Mouse (Mus musculus): Measurements from ENCODE around the gene Fbxl17. TPM values are rescaled to one million over a fixed set of nuclear protein-coding genes. Genes with fewer than 3 reads are reported as not detected.

Fbxl17 gene
- polyA plus RNA-seq, 1 experiment from 2014 or later = 3.3 TPM

DNA sequence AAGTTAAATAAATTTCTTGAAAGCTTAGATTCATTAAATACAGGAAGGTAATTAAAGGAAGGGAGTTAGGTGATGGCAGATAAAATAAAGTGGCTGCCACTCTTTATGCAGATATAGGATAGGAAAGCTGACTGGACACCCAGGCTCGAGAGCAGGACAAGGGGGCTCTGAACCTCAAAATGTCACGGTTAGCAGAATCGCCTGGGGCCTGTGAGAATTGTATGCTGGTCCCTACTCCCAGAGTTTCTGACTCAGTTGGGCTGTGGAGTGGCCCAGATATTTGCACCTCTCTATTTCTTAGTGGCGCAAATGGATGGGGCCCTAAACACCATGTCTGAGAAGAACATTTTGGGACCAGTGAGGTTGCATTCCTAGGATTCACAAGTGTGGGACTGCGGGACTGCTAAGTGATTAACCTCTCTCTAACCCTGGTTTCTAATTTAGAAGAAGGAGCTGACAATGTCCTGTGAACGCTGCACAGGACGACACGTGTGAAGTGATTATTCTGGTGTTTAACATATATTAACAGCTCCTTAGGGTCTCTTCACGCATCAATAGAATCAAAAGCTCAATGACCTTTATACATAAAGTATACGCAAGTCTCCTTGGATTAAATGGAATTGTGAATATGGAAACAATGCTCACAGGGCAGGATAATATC is 314.8 kb downstream of the Fbxl17 start:
- 81% methylated on average over 10 of the region's 10 CpGs for WGBS (ENCODE audit: insufficient replicate concordance)
- no peak for ATAC-seq
- TF ChIP-seq EP300 (IDR thresholded peaks at IDR 0.05; ENCODE audit: low read depth) (no peak), CTCF (IDR thresholded peaks at IDR 0.05; ENCODE audit: low read depth) (no peak)

DNA sequence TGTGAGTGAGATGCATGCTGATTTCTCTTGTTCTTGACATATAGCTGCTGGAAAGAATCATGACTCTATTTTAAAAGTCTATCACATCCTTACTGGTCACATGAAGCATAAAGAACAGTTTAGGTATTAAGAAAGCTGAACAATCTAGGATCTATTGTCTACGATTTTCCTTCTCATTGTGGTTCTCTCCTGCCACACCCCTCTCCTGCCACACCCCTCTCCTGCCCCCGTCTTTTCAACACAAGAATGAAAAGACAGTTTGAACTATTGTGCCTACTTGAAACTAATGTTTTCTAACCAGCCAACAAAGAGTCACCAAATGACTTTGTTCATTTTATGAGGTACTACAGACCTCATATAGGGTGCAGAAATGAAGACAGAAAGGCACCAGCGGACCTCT is 316.4 kb downstream of the Fbxl17 start:
- Histone ChIP-seq H3K27ac (ENCODE audit: low read depth) (no peak overlapping the region), H3K4me1 (ENCODE audit: insufficient read depth) (no peaks in the 10 kb centered on the region), H3K4me3 (ENCODE audit: low read depth, low read length) (no peak overlapping the region), H3K36me3 (replicated peaks; ENCODE audit: insufficient read depth, low read length) (no peaks in the 10 kb centered on the region), H3K9ac (replicated peaks) (no peak overlapping the region), H3K9me3 (ENCODE audit: low read length) (no peaks in the 10 kb centered on the region), H3K27me3 (ENCODE audit: insufficient read depth, low read length) (no peaks in the 10 kb centered on the region), H3K4me2 (ENCODE audit: low read depth, low read length) (no peak overlapping the region)
- ATAC-seq (no peak), DNase-seq (no peak)
- TF ChIP-seq EP300 (IDR thresholded peaks at IDR 0.05; ENCODE audit: low read depth) (no peak), CTCF (IDR thresholded peaks at IDR 0.05; ENCODE audit: low read depth) (no peak)
- WGBS (ENCODE audit: insufficient replicate concordance) = 62% methylated on average over 3 of the region's 3 CpGs

More for the DNA sequence above, 314.8 kb downstream of the Fbxl17 start:
- H3K27me3 ChIP-seq (ENCODE audit: insufficient read depth, low read length) = no peaks in the 10 kb centered on the region
- DNase-seq = no peak
- no peak overlapping the region for H3K9ac ChIP-seq (replicated peaks)
- H3K27ac ChIP-seq (ENCODE audit: low read depth) = no peak overlapping the region
- H3K4me1 ChIP-seq (ENCODE audit: insufficient read depth) = peaks cover 2% of the 10 kb centered on the region; the same call in 1 of the 2 replicates
- no peaks in the 10 kb centered on the region for H3K36me3 ChIP-seq (replicated peaks; ENCODE audit: insufficient read depth, low read length)
- no peak overlapping the region for H3K4me3 ChIP-seq (ENCODE audit: low read depth, low read length)
- no peaks in the 10 kb centered on the region for H3K9me3 ChIP-seq (ENCODE audit: low read length)
- H3K4me2 ChIP-seq (ENCODE audit: low read depth, low read length) = no peak overlapping the region

DNA sequence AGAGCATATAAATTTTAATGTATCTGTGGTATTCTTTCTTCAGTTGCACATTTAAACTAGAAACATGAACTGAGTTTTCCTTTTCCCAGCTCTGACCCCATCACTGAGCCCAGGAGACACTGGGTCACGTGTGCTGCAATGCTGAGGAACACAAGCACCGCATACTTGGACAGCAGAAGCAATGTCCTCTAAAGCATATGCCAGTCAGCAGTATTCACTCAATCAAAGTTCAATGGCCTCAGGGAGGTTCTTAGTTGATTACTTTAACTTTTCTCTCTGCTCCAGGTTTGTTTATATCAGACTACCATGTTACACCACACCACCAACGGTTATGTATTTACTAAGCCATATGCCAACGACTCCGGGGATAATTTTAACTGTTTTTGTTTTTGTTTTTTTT is 318.2 kb downstream of the Fbxl17 start:
- H3K9ac ChIP-seq (replicated peaks) = no peak overlapping the region
- no peak overlapping the region for H3K4me3 ChIP-seq (ENCODE audit: low read depth, low read length)
- no peaks in the 10 kb centered on the region for H3K9me3 ChIP-seq (ENCODE audit: low read length)
- no peaks in the 10 kb centered on the region for H3K36me3 ChIP-seq (replicated peaks; ENCODE audit: insufficient read depth, low read length)
- WGBS (ENCODE audit: insufficient replicate concordance) = 73% methylated on average over 5 of the region's 5 CpGs
- DNase-seq (no peak), ATAC-seq (no peak)
- H3K27ac ChIP-seq (ENCODE audit: low read depth) = no peak overlapping the region
- no peak for TF ChIP-seq EP300 (IDR thresholded peaks at IDR 0.05; ENCODE audit: low read depth)
- no peak for TF ChIP-seq CTCF (IDR thresholded peaks at IDR 0.05; ENCODE audit: low read depth)
- no peaks in the 10 kb centered on the region for H3K27me3 ChIP-seq (ENCODE audit: insufficient read depth, low read length)
- H3K4me1 ChIP-seq (ENCODE audit: insufficient read depth) = no peaks in the 10 kb centered on the region
- no peak overlapping the region for H3K4me2 ChIP-seq (ENCODE audit: low read depth, low read length)

DNA sequence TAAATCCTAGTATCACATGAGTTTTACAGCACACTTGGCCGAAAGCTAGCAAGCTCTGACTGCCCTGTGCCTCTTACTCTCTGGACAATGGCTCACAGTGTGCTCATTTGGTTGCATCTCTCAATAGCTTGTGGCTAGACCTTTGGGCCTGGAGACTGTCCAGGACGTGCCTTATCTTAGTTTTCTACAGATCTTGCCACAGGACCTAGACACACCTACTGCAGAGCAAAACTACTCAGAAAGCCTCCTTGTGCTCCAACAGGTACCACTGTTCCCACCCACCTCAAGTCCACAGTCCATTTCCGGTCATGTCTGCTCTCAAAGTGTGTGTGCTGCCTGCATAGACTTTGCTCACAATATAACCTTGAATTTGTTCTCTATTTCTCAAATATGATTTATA is 319.8 kb downstream of the Fbxl17 start:
- 63% methylated on average over 3 of the region's 3 CpGs for WGBS (ENCODE audit: insufficient replicate concordance)
- no peaks in the 10 kb centered on the region for H3K27me3 ChIP-seq (ENCODE audit: insufficient read depth, low read length)
- no peak for ATAC-seq
- no peaks in the 10 kb centered on the region for H3K9me3 ChIP-seq (ENCODE audit: low read length)
- H3K4me3 ChIP-seq (ENCODE audit: low read depth, low read length) = no peak overlapping the region
- H3K36me3 ChIP-seq (replicated peaks; ENCODE audit: insufficient read depth, low read length) = no peaks in the 10 kb centered on the region
- H3K27ac ChIP-seq (ENCODE audit: low read depth) = no peak overlapping the region
- H3K4me1 ChIP-seq (ENCODE audit: insufficient read depth) = no peaks in the 10 kb centered on the region
- TF ChIP-seq CTCF (IDR thresholded peaks at IDR 0.05; ENCODE audit: low read depth) (no peak), EP300 (IDR thresholded peaks at IDR 0.05; ENCODE audit: low read depth) (no peak)
- DNase-seq = no peak
- no peak overlapping the region for H3K9ac ChIP-seq (replicated peaks)
- H3K4me2 ChIP-seq (ENCODE audit: low read depth, low read length) = no peak overlapping the region

DNA sequence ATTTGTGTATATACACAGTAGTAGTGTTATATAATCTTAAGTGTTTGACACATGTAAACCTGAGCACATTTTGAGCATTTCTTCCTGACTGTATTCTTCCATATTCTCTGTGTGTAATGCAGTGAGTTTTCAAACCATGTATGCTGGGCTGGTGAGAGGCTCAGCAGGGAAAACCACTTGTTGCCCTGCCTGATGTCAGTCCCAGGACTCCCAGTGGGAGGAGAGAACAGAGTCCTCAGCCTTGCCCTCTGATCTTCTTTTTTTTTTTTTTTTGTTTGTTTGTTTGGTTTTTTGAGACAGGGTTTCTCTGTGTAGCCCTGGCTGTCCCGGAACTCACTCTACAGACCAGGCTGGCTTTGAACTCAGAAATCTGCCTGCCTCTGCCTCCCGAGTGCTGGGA is 321.5 kb downstream of the Fbxl17 start:
- Histone ChIP-seq H3K9ac (replicated peaks) (no peak overlapping the region), H3K9me3 (ENCODE audit: low read length) (no peaks in the 10 kb centered on the region), H3K4me1 (ENCODE audit: insufficient read depth) (no peaks in the 10 kb centered on the region), H3K27me3 (ENCODE audit: insufficient read depth, low read length) (no peaks in the 10 kb centered on the region), H3K36me3 (replicated peaks; ENCODE audit: insufficient read depth, low read length) (no peaks in the 10 kb centered on the region), H3K4me2 (ENCODE audit: low read depth, low read length) (no peak overlapping the region), H3K27ac (ENCODE audit: low read depth) (no peak overlapping the region), H3K4me3 (ENCODE audit: low read depth, low read length) (no peak overlapping the region)
- 79% methylated on average over 2 of the region's 2 CpGs for WGBS (ENCODE audit: insufficient replicate concordance)
- ATAC-seq = no peak
- no peak for TF ChIP-seq CTCF (IDR thresholded peaks at IDR 0.05; ENCODE audit: low read depth)
- no peak for DNase-seq

DNA sequence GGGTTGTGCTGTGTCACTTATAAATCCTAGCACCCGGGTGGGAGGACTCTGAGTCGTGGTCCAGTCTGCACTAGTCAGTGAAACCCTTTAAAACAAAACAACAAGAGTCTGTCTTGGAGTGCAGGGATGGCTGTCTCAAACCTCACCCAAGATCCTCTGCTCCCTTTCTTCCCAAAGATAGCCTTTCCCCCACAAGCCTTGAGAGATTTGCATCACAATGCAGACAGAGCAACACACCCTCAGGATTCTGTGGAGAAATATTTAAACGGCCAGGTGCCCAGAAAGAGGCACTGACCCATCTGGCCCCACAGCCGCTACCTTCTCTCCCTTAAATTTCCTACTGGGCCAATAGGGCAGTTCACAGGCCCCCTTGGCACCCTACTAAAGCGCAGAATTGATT is 323.4 kb downstream of the Fbxl17 start:
- ATAC-seq = no peak
- no peak overlapping the region for H3K4me2 ChIP-seq (ENCODE audit: low read depth, low read length)
- no peaks in the 10 kb centered on the region for H3K27me3 ChIP-seq (ENCODE audit: insufficient read depth, low read length)
- H3K4me1 ChIP-seq (ENCODE audit: insufficient read depth) = no peaks in the 10 kb centered on the region
- TF ChIP-seq CTCF (IDR thresholded peaks at IDR 0.05; ENCODE audit: low read depth) = no peak
- no peak for TF ChIP-seq EP300 (IDR thresholded peaks at IDR 0.05; ENCODE audit: low read depth)
- H3K27ac ChIP-seq (ENCODE audit: low read depth) = no peak overlapping the region
- H3K9me3 ChIP-seq (ENCODE audit: low read length) = no peaks in the 10 kb centered on the region
- H3K36me3 ChIP-seq (replicated peaks; ENCODE audit: insufficient read depth, low read length) = no peaks in the 10 kb centered on the region
- no peak overlapping the region for H3K4me3 ChIP-seq (ENCODE audit: low read depth, low read length)
- no peak for DNase-seq
- WGBS (ENCODE audit: insufficient replicate concordance) = 80% methylated on average over 5 of the region's 5 CpGs
- H3K9ac ChIP-seq (replicated peaks) = no peak overlapping the region

DNA sequence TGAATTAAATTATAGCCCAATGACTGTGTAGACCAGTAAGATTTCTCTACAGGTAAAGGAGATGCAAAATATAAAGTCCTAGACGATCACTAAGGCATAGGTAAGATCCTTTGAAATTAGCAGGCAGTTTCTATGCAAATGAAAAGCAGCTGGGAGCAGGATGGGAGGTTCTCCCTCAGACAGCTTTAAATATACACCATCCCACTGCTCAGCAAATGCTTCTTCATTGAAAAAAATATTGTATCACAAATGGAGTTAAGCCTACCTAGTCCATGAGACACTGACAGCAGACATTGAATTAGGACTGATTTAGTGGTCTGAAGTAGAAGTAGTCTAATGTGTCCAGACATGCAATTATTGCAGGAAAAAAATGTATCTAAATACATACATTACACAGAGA is 327.1 kb downstream of the Fbxl17 start:
- no peak for ATAC-seq
- TF ChIP-seq EP300 (IDR thresholded peaks at IDR 0.05; ENCODE audit: low read depth) (no peak), CTCF (IDR thresholded peaks at IDR 0.05; ENCODE audit: low read depth) (no peak)
- Histone ChIP-seq H3K9me3 (ENCODE audit: low read length) (no peaks in the 10 kb centered on the region), H3K4me3 (ENCODE audit: low read depth, low read length) (no peak overlapping the region), H3K36me3 (replicated peaks; ENCODE audit: insufficient read depth, low read length) (no peaks in the 10 kb centered on the region), H3K9ac (replicated peaks) (no peak overlapping the region), H3K27ac (ENCODE audit: low read depth) (no peak overlapping the region), H3K27me3 (ENCODE audit: insufficient read depth, low read length) (no peaks in the 10 kb centered on the region), H3K4me1 (ENCODE audit: insufficient read depth) (no peaks in the 10 kb centered on the region), H3K4me2 (ENCODE audit: low read depth, low read length) (no peak overlapping the region)
- WGBS (ENCODE audit: insufficient replicate concordance) = 73% methylated on average over 1 of the region's 1 CpGs
- no peak for DNase-seq
